8 mouse cellular contexts compared by ENCODE assay signal in genomic region chr2:103970041-103970790, GRCm38 (mm10). TPM values are rescaled to one million over a fixed set of nuclear protein-coding genes. Genes with fewer than 3 reads are reported as not detected.
DNase-seq lines count a peak whose midpoint lies in the region; ATAC-seq and TF ChIP-seq lines count a peak whose summit lies in the region.

No protein-coding gene starts in this region.

- H3K4me3 ChIP-seq in E14TG2a.4 (replicated peaks; ENCODE audit: low read length), result peak overlapping the region; percentile 82
- peak overlapping the region; percentile 93 for H3K4me3 ChIP-seq in erythroblast, embryonic 14.5 days (replicated peaks)
- peak overlapping the region; percentile 91 for H3K4me3 ChIP-seq in heart, postnatal 0 days (ENCODE audit: low read depth, low read length)
- peak overlapping the region; percentile 80 for H3K4me3 ChIP-seq in lung, embryonic 16.5 days (ENCODE audit: low read length)

- ATAC-seq in heart, postnatal 0 days (ENCODE audit: insufficient read depth, low read depth), result peak; percentile 59
- ATAC-seq in lung, embryonic 16.5 days (ENCODE audit: low read depth), result peak; percentile 75

- peak overlapping the region; percentile 71 for H3K9ac ChIP-seq in heart, postnatal 0 days (replicated peaks; ENCODE audit: low read depth, low read length)
- peak overlapping the region; percentile 77 for H3K9ac ChIP-seq in lung, embryonic 16.5 days (ENCODE audit: low read length)

- H3K9me3 ChIP-seq in E14TG2a.4 (ENCODE audit: low read length), result no peaks in the 10 kb centered on the region
- no peaks in the 10 kb centered on the region for H3K9me3 ChIP-seq in erythroblast, embryonic 14.5 days (ENCODE audit: control insufficient read depth, low read length)
- no peaks in the 10 kb centered on the region for H3K9me3 ChIP-seq in heart, postnatal 0 days (replicated peaks; ENCODE audit: control insufficient read depth, low read length)
- H3K9me3 ChIP-seq in lung, embryonic 16.5 days (ENCODE audit: control insufficient read depth, low read length), result no peaks in the 10 kb centered on the region

- TF ChIP-seq CTCF in E14TG2a.4 (conservative IDR thresholded peaks at IDR 0.05; ENCODE audit: low read length), result no peak
- TF ChIP-seq CTCF in heart, postnatal 0 days (IDR thresholded peaks at IDR 0.05; ENCODE audit: low read depth), result no peak

- peaks cover 88% of the 10 kb centered on the region for H3K27me3 ChIP-seq in E14TG2a.4 (ENCODE audit: insufficient read depth, low read length)
- H3K27me3 ChIP-seq in erythroblast, embryonic 14.5 days (ENCODE audit: control insufficient read depth), result peaks cover 11% of the 10 kb centered on the region; the same call in 1 of the 2 replicates
- peaks cover 67% of the 10 kb centered on the region for H3K27me3 ChIP-seq in heart, postnatal 0 days (ENCODE audit: control insufficient read depth, insufficient read depth, low read length)
- peaks cover 19% of the 10 kb centered on the region; the same call in 1 of the 2 replicates for H3K27me3 ChIP-seq in lung, embryonic 16.5 days (ENCODE audit: control insufficient read depth, insufficient read depth, low read depth, low read length)

- H3K36me3 ChIP-seq in E14TG2a.4 (ENCODE audit: insufficient read depth, low read length), result no peaks in the 10 kb centered on the region
- H3K36me3 ChIP-seq in erythroblast, embryonic 14.5 days (ENCODE audit: control insufficient read depth), result peaks cover 97% of the 10 kb centered on the region
- H3K36me3 ChIP-seq in heart, postnatal 0 days (replicated peaks; ENCODE audit: control insufficient read depth, insufficient read depth, low read length), result no peaks in the 10 kb centered on the region
- H3K36me3 ChIP-seq in lung, embryonic 16.5 days (ENCODE audit: control insufficient read depth, insufficient read depth, low read length), result no peaks in the 10 kb centered on the region

- WGBS in heart, postnatal 0 days, result under 1% methylated on average over 75 of the region's 79 CpGs
- WGBS in lung, embryonic 16.5 days, result under 1% methylated on average over 32 of the region's 79 CpGs

- peak overlapping the region; percentile 97 for H3K4me2 ChIP-seq in heart, postnatal 0 days (ENCODE audit: low read depth, low read length)
- H3K4me2 ChIP-seq in lung, embryonic 16.5 days (ENCODE audit: low read depth, low read length), result peak overlapping the region; percentile 94

- peak overlapping the region; percentile 69 for H3K27ac ChIP-seq in heart, postnatal 0 days (ENCODE audit: low read depth)
- H3K27ac ChIP-seq in lung, embryonic 16.5 days (ENCODE audit: low read length), result peak overlapping the region; percentile 75

- no peak for TF ChIP-seq EP300 in heart, postnatal 0 days (IDR thresholded peaks at IDR 0.05; ENCODE audit: low read depth)

- DNase-seq in brain, adult 2 months (ENCODE audit: low read depth, low spot score), result peak; percentile 36
- DNase-seq in heart, postnatal 0 days (ENCODE audit: low spot score), result peak; percentile 58
- peak; percentile 49 to 70 for DNase-seq in kidney, postnatal 25 days
- peak; percentile 40 for DNase-seq in ovary, adult 18-20 months (ENCODE audit: low spot score)
- DNase-seq in thymus, postnatal 4 days, result peak; percentile 59

- peaks cover 20% of the 10 kb centered on the region for H3K4me1 ChIP-seq in E14TG2a.4 (replicated peaks; ENCODE audit: low read depth, low read length)
- H3K4me1 ChIP-seq in erythroblast, embryonic 14.5 days (ENCODE audit: control insufficient read depth), result peaks cover 86% of the 10 kb centered on the region
- 0 out of 2 replicates have a peak, but pooled peaks cover 2% of the 10 kb centered on the region for H3K4me1 ChIP-seq in heart, postnatal 0 days (ENCODE audit: control insufficient read depth, insufficient read depth)
- H3K4me1 ChIP-seq in lung, embryonic 16.5 days (replicated peaks; ENCODE audit: control insufficient read depth, insufficient read depth, low read length), result peaks cover 7% of the 10 kb centered on the region; the same call in 1 of the 2 replicates

RNA-seq across cellular contexts. Expression of gene Lmo2, which starts 12.4 kb away (rescaled TPM):
- 141 and 161 TPM in 2 replicates for polyA plus RNA-seq in erythroblast, embryonic 14.5 days (2012)
- total RNA-seq in heart, postnatal 0 days (2014; rRNA removed; ENCODE audit: low replicate concordance), result 5.7 and 11.9 TPM in 2 replicates
- polyA plus RNA-seq in heart, postnatal 0 days (2015; fragmentation: Nextera tagmentation; extraction: Ambion mirVana), result 12.3 and 13.4 TPM in 2 replicates
- polyA plus RNA-seq in lung, embryonic 16.5 days (2015; fragmentation: Nextera tagmentation; extraction: Ambion mirVana), result 27.1 and 31.6 TPM in 2 replicates

RNA-seq across cellular contexts. Expression of gene Fbxo3, which starts 57.3 kb away (rescaled TPM):
- polyA plus RNA-seq in erythroblast, embryonic 14.5 days (2012), result 0.70 and 0.79 TPM in 2 replicates
- 48.8 and 58.1 TPM in 2 replicates for total RNA-seq in heart, postnatal 0 days (2014; rRNA removed; ENCODE audit: low replicate concordance)
- polyA plus RNA-seq in heart, postnatal 0 days (2015; fragmentation: Nextera tagmentation; extraction: Ambion mirVana), result 40.7 and 43.1 TPM in 2 replicates
- 63.5 and 63.6 TPM in 2 replicates for polyA plus RNA-seq in lung, embryonic 16.5 days (2015; fragmentation: Nextera tagmentation; extraction: Ambion mirVana)

RNA-seq across cellular contexts. Expression of gene 4931422A03Rik, which starts 57.9 kb away (rescaled TPM):
- not detected in 2 replicates for polyA plus RNA-seq in erythroblast, embryonic 14.5 days (2012)
- total RNA-seq in heart, postnatal 0 days (2014; rRNA removed; ENCODE audit: low replicate concordance), result not detected in 2 replicates
- 0.93 and 1.1 TPM in 2 replicates for polyA plus RNA-seq in heart, postnatal 0 days (2015; fragmentation: Nextera tagmentation; extraction: Ambion mirVana)
- polyA plus RNA-seq in lung, embryonic 16.5 days (2015; fragmentation: Nextera tagmentation; extraction: Ambion mirVana), result 1.9 and 2.9 TPM in 2 replicates

Comparison
In these comparisons a context has a peak if more than half of its experiments do, and no peak if none do; other contexts are left out.
1. Peak in every context shown above with its lines: DNase-seq, ATAC-seq, H3K4me3 ChIP-seq and H3K27ac ChIP-seq.
2. RNA of gene Fbxo3, which starts 57.3 kb away (polyA plus RNA-seq): 63.5 to 63.6 TPM in lung, embryonic 16.5 days and 40.7 to 43.1 TPM in heart, postnatal 0 days; 0.70 to 0.79 TPM in erythroblast, embryonic 14.5 days; every median in the first group is over 10 times any median in the second.